Mouse (Mus musculus): ENCODE measurements around the gene Tedc2. TPM values are rescaled to one million over a fixed set of nuclear protein-coding genes. Genes with fewer than 3 reads are reported as not detected.

The Tedc2 gene
- polyA plus RNA-seq, 1 experiment from 2014 or later = 12.2 TPM

DNA sequence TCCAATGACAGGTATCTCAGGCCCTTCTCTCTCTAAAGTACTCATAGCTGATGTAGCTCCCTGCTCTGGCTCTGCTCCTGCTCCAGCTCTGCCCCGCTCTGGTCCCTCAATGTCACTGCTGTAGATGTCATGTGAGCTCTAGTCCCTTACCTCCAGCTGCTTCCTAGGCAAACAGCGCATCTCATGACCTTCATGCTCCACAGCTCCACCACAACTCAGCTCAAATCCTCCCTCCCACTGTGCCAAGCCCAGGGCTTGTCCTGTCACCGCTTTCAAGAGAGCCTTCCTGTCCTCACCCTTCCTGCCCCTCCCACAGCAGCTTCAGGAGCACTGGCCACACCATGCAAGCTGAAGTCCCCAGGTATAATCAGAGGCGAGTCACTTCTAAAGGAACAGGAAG, 20.9 kb downstream of the Tedc2 start:
- H3K9ac ChIP-seq (replicated peaks; ENCODE audit: low read length) = no peak overlapping the region
- WGBS = 60% methylated on average over 4 of the region's 4 CpGs
- H3K36me3 ChIP-seq (ENCODE audit: insufficient read depth, low read length) = no peaks in the 10 kb centered on the region
- H3K9me3 ChIP-seq (ENCODE audit: low read length) = no peaks in the 10 kb centered on the region
- no peak for ATAC-seq (ENCODE audit: low FRiP score, low TSS enrichment)
- peaks cover 6% of the 10 kb centered on the region for H3K4me1 ChIP-seq (ENCODE audit: insufficient read depth, low read length)
- H3K4me2 ChIP-seq (replicated peaks; ENCODE audit: low read depth, low read length) = no peak overlapping the region
- H3K27me3 ChIP-seq (ENCODE audit: insufficient read depth, low read length) = no peaks in the 10 kb centered on the region
- H3K27ac ChIP-seq (ENCODE audit: low read length) = no peak overlapping the region
- no peak overlapping the region for H3K4me3 ChIP-seq (ENCODE audit: low read length)

- Histone ChIP-seq H3K4me3 (ENCODE audit: low read length) (no peak overlapping the region), H3K4me1 (ENCODE audit: insufficient read depth, low read length) (peaks cover 2% of the 10 kb centered on the region), H3K9me3 (ENCODE audit: low read length) (no peaks in the 10 kb centered on the region), H3K27me3 (ENCODE audit: insufficient read depth, low read length) (no peaks in the 10 kb centered on the region), H3K27ac (ENCODE audit: low read length) (no peak overlapping the region), H3K36me3 (ENCODE audit: insufficient read depth, low read length) (no peaks in the 10 kb centered on the region), H3K4me2 (replicated peaks; ENCODE audit: low read depth, low read length) (no peak overlapping the region), H3K9ac (replicated peaks; ENCODE audit: low read length) (no peak overlapping the region)
- WGBS = 95% methylated on average over 4 of the region's 4 CpGs
- no peak for ATAC-seq (ENCODE audit: low FRiP score, low TSS enrichment)
Measured at GRCm38 (mm10) chr17:24199252-24199651, 21.4 kb downstream of the Tedc2 start.

- no peaks in the 10 kb centered on the region for H3K36me3 ChIP-seq (ENCODE audit: insufficient read depth, low read length)
- no peak overlapping the region for H3K4me3 ChIP-seq (ENCODE audit: low read length)
- no peak overlapping the region for H3K9ac ChIP-seq (replicated peaks; ENCODE audit: low read length)
- no peaks in the 10 kb centered on the region for H3K27me3 ChIP-seq (ENCODE audit: insufficient read depth, low read length)
- H3K4me1 ChIP-seq (ENCODE audit: insufficient read depth, low read length) = no peaks in the 10 kb centered on the region; the same call in 1 of the 2 replicates
- H3K4me2 ChIP-seq (replicated peaks; ENCODE audit: low read depth, low read length) = no peak overlapping the region
- WGBS = 77% methylated on average over 15 of the region's 15 CpGs
- H3K9me3 ChIP-seq (ENCODE audit: low read length) = no peaks in the 10 kb centered on the region
- H3K27ac ChIP-seq (ENCODE audit: low read length) = no peak overlapping the region
- ATAC-seq (ENCODE audit: low FRiP score, low TSS enrichment) = no peak
Measured at GRCm38 (mm10) chr17:24197032-24197824, 23.4 kb downstream of the Tedc2 start.

DNA sequence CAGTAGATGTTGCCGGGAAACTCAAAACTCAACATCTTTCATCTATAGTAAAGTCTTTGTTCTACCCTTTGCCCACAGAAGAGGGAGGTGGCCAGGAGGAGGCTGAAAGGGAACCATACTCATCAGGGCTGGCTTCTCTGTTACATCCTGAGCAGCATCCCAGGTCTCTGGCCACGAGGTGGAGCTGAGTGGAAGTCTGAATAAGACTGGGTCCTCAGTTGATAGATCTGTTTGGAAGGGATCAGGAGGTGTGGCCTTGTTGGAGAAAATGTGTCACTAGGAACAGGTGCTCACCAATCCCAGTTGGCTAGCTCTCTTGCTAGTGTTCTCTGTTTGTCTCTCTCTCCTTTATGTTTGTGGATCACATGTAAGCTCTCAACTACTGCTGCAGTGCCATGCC, 25.3 kb downstream of the Tedc2 start:
- ATAC-seq (ENCODE audit: low FRiP score, low TSS enrichment) = no peak
- H3K9ac ChIP-seq (replicated peaks; ENCODE audit: low read length) = no peak overlapping the region
- 80% methylated on average over 2 of the region's 2 CpGs for WGBS
- no peak overlapping the region for H3K27ac ChIP-seq (ENCODE audit: low read length)
- no peaks in the 10 kb centered on the region for H3K27me3 ChIP-seq (ENCODE audit: insufficient read depth, low read length)
- no peak overlapping the region for H3K4me3 ChIP-seq (ENCODE audit: low read length)
- no peaks in the 10 kb centered on the region for H3K36me3 ChIP-seq (ENCODE audit: insufficient read depth, low read length)
- no peaks in the 10 kb centered on the region for H3K9me3 ChIP-seq (ENCODE audit: low read length)
- no peak overlapping the region for H3K4me2 ChIP-seq (replicated peaks; ENCODE audit: low read depth, low read length)
- no peaks in the 10 kb centered on the region; the same call in 1 of the 2 replicates for H3K4me1 ChIP-seq (ENCODE audit: insufficient read depth, low read length)

- Histone ChIP-seq H3K27ac (ENCODE audit: low read length) (no peak overlapping the region), H3K4me3 (ENCODE audit: low read length) (no peak overlapping the region), H3K36me3 (ENCODE audit: insufficient read depth, low read length) (no peaks in the 10 kb centered on the region), H3K9ac (replicated peaks; ENCODE audit: low read length) (no peak overlapping the region), H3K4me2 (replicated peaks; ENCODE audit: low read depth, low read length) (no peak overlapping the region), H3K4me1 (ENCODE audit: insufficient read depth, low read length) (no peaks in the 10 kb centered on the region), H3K9me3 (ENCODE audit: low read length) (no peaks in the 10 kb centered on the region), H3K27me3 (ENCODE audit: insufficient read depth, low read length) (no peaks in the 10 kb centered on the region)
- no peak for ATAC-seq (ENCODE audit: low FRiP score, low TSS enrichment)
- WGBS = 85% methylated on average over 5 of the region's 5 CpGs
Measured at GRCm38 (mm10) chr17:24193769-24194168, 26.9 kb downstream of the Tedc2 start.

- Histone ChIP-seq H3K27me3 (ENCODE audit: insufficient read depth, low read length) (no peaks in the 10 kb centered on the region), H3K4me3 (ENCODE audit: low read length) (no peak overlapping the region), H3K4me1 (ENCODE audit: insufficient read depth, low read length) (no peaks in the 10 kb centered on the region), H3K9me3 (ENCODE audit: low read length) (no peaks in the 10 kb centered on the region), H3K9ac (replicated peaks; ENCODE audit: low read length) (no peak overlapping the region), H3K36me3 (ENCODE audit: insufficient read depth, low read length) (no peaks in the 10 kb centered on the region), H3K27ac (ENCODE audit: low read length) (no peak overlapping the region), H3K4me2 (replicated peaks; ENCODE audit: low read depth, low read length) (no peak overlapping the region)
- 92% methylated on average over 8 of the region's 8 CpGs for WGBS
- ATAC-seq (ENCODE audit: low FRiP score, low TSS enrichment) = no peak
Measured at GRCm38 (mm10) chr17:24193268-24193667, 27.4 kb downstream of the Tedc2 start.

- no peak overlapping the region for H3K27ac ChIP-seq (ENCODE audit: low read length)
- no peak overlapping the region for H3K9ac ChIP-seq (replicated peaks; ENCODE audit: low read length)
- H3K4me2 ChIP-seq (replicated peaks; ENCODE audit: low read depth, low read length) = no peak overlapping the region
- H3K4me1 ChIP-seq (ENCODE audit: insufficient read depth, low read length) = no peaks in the 10 kb centered on the region
- H3K36me3 ChIP-seq (ENCODE audit: insufficient read depth, low read length) = no peaks in the 10 kb centered on the region
- no peak for ATAC-seq (ENCODE audit: low FRiP score, low TSS enrichment)
- H3K4me3 ChIP-seq (ENCODE audit: low read length) = no peak overlapping the region
- WGBS = 60% methylated on average over 8 of the region's 8 CpGs
- H3K9me3 ChIP-seq (ENCODE audit: low read length) = no peaks in the 10 kb centered on the region
- no peaks in the 10 kb centered on the region for H3K27me3 ChIP-seq (ENCODE audit: insufficient read depth, low read length)
Measured at GRCm38 (mm10) chr17:24192848-24193247, 27.8 kb downstream of the Tedc2 start.

- H3K4me2 ChIP-seq (replicated peaks; ENCODE audit: low read depth, low read length) = no peak overlapping the region
- no peak overlapping the region for H3K27ac ChIP-seq (ENCODE audit: low read length)
- no peak overlapping the region for H3K9ac ChIP-seq (replicated peaks; ENCODE audit: low read length)
- no peaks in the 10 kb centered on the region for H3K4me1 ChIP-seq (ENCODE audit: insufficient read depth, low read length)
- ATAC-seq (ENCODE audit: low FRiP score, low TSS enrichment) = no peak
- H3K36me3 ChIP-seq (ENCODE audit: insufficient read depth, low read length) = no peaks in the 10 kb centered on the region
- no peaks in the 10 kb centered on the region for H3K9me3 ChIP-seq (ENCODE audit: low read length)
- H3K27me3 ChIP-seq (ENCODE audit: insufficient read depth, low read length) = no peaks in the 10 kb centered on the region
- 64% methylated on average over 4 of the region's 4 CpGs for WGBS
- H3K4me3 ChIP-seq (ENCODE audit: low read length) = no peak overlapping the region
Measured at GRCm38 (mm10) chr17:24191481-24191880, 29.2 kb downstream of the Tedc2 start.

DNA sequence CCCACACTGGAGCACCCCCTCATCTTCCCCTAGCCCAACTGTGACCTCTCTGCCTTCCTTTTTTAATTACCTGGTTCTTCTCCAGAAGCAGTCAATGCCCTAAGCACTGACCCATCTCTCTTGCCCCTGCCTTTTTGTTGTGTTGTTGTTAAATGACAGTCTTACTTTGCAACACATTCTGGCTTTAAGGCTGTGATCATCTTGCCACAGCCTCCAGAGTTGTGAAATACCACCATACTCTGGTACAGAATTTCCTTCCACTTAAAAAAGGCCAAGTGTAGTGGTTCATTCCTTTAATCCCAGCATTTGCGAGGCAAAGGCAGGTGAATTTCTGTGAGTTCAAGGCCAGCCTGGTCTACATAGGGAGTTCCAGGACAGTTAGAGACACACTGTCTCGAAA, 29.7 kb downstream of the Tedc2 start:
- no peak overlapping the region for H3K4me2 ChIP-seq (replicated peaks; ENCODE audit: low read depth, low read length)
- WGBS = 90% methylated on average over 2 of the region's 2 CpGs
- H3K27me3 ChIP-seq (ENCODE audit: insufficient read depth, low read length) = no peaks in the 10 kb centered on the region
- no peaks in the 10 kb centered on the region for H3K9me3 ChIP-seq (ENCODE audit: low read length)
- H3K4me1 ChIP-seq (ENCODE audit: insufficient read depth, low read length) = no peaks in the 10 kb centered on the region
- H3K4me3 ChIP-seq (ENCODE audit: low read length) = no peak overlapping the region
- H3K9ac ChIP-seq (replicated peaks; ENCODE audit: low read length) = no peak overlapping the region
- H3K27ac ChIP-seq (ENCODE audit: low read length) = no peak overlapping the region
- no peaks in the 10 kb centered on the region for H3K36me3 ChIP-seq (ENCODE audit: insufficient read depth, low read length)
- no peak for ATAC-seq (ENCODE audit: low FRiP score, low TSS enrichment)

DNA sequence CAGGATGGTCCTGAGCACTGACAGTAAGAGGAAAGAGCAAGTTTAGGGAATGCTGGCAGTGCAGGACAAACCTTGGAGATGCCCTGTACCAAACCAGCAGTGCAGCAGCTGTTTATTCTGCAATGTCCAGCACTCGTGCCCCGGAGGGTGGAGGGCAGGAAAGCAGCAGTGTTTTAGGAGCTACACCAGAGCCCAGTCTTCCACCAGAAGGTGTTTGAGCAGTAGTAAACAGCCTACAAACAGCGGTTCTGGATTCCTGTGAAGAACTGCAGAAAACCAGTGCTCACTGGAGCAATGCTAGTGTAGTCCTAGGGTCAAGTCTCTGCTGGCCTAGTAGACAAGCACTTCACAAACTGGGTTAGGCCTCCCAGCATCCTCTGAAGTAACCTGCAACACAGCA, 46.4 kb downstream of the Tedc2 start:
- WGBS = 71% methylated on average over 3 of the region's 3 CpGs
- Histone ChIP-seq H3K4me3 (ENCODE audit: low read length) (no peak overlapping the region), H3K27me3 (ENCODE audit: insufficient read depth, low read length) (no peaks in the 10 kb centered on the region), H3K36me3 (ENCODE audit: insufficient read depth, low read length) (no peaks in the 10 kb centered on the region), H3K4me1 (ENCODE audit: insufficient read depth, low read length) (peaks cover 6% of the 10 kb centered on the region), H3K4me2 (replicated peaks; ENCODE audit: low read depth, low read length) (no peak overlapping the region), H3K9me3 (ENCODE audit: low read length) (no peaks in the 10 kb centered on the region), H3K27ac (ENCODE audit: low read length) (no peak overlapping the region), H3K9ac (replicated peaks; ENCODE audit: low read length) (no peak overlapping the region)
- no peak for ATAC-seq (ENCODE audit: low FRiP score, low TSS enrichment)

All from kidney, embryonic 16.5 days (tissue).